Mouse (Mus musculus) limb, embryonic 11.5 days (tissue): Measurements from ENCODE around the gene Zranb1. TPM values are rescaled to one million over a fixed set of nuclear protein-coding genes. Genes with fewer than 3 reads are reported as not detected.

Experiments
- ATAC-seq: fragments of 200-750 bp; cut with Nextera tagmentation; 2 replicates; pipeline ENCODE4 v1.8.0; 2017; ENCODE audit warnings: low read depth; ENCODE audit not compliant: insufficient number of reproducible peaks, low FRiP score, low TSS enrichment
- DNase-seq: peaks from one replicate; pipeline ENCODE4 v3.0.0-alpha.2; 2015; ENCODE audit warnings: low spot score
- H3K27ac ChIP-seq: fragments of 300-500 bp; sonication (generic); replicated peaks from 2 replicates; pipeline ENCODE4 v1.5.1; 2014; ENCODE audit warnings: low read depth, mild to moderate bottlenecking, low read length
- H3K27me3 ChIP-seq: fragments of 300-500 bp; sonication (generic); 2 replicates; pipeline ENCODE4 v1.6.1; 2014; ENCODE audit warnings: mild to moderate bottlenecking, low read length, mixed read lengths; ENCODE audit not compliant: control insufficient read depth, insufficient read depth
- H3K36me3 ChIP-seq: fragments of 300-500 bp; sonication (generic); 2 replicates; pipeline ENCODE4 v1.6.1; 2014; ENCODE audit warnings: mild to moderate bottlenecking, low read length, moderate library complexity, mixed read lengths; ENCODE audit not compliant: control insufficient read depth, insufficient read depth
- H3K4me1 ChIP-seq: fragments of 300-500 bp; sonication (generic); 2 replicates; pipeline ENCODE4 v1.6.1; 2014; ENCODE audit warnings: low read length, mixed read lengths; ENCODE audit not compliant: control insufficient read depth, insufficient read depth
- H3K4me2 ChIP-seq: fragments of 300-500 bp; sonication (generic); 2 replicates; pipeline ENCODE4 v1.6.1; 2014; ENCODE audit warnings: low read depth, mild to moderate bottlenecking, moderate library complexity; ENCODE audit not compliant: severe bottlenecking
- H3K4me3 ChIP-seq: fragments of 300-500 bp; sonication (generic); 2 replicates; pipeline ENCODE4 v1.5.1; 2014; ENCODE audit warnings: low read depth, low read length
- H3K9ac ChIP-seq: fragments of 300-500 bp; sonication (generic); 2 replicates; pipeline ENCODE4 v1.6.1; 2014; ENCODE audit warnings: mild to moderate bottlenecking, low read length
- H3K9me3 ChIP-seq: fragments of 300-500 bp; sonication (generic); 2 replicates; pipeline ENCODE4 v1.6.1; 2016; ENCODE audit warnings: low read length; ENCODE audit not compliant: control insufficient read depth
- WGBS: fragments of 180-500 bp; shearing (Covaris S2); extraction: QIAGEN DNeasy Blood & Tissue Kit; methylation state at CpG from one replicate; pipeline ENCODE4 v1.1.7; 2014; 5-methylcytosine and 5-hydroxymethylcytosine counted together
- polyA plus RNA-seq: library from polyadenylated mRNA; unstranded; fragments of >200 nt; fragmentation: Nextera tagmentation; extraction: Ambion mirVana; gene quantifications from 2 replicates; pipeline ENCODE4 v1.2.1, GENCODE M21; 2014

Gene Zranb1
- polyA plus RNA-seq, 1 experiment from 2014 or later = 16.6 TPM

DNA sequence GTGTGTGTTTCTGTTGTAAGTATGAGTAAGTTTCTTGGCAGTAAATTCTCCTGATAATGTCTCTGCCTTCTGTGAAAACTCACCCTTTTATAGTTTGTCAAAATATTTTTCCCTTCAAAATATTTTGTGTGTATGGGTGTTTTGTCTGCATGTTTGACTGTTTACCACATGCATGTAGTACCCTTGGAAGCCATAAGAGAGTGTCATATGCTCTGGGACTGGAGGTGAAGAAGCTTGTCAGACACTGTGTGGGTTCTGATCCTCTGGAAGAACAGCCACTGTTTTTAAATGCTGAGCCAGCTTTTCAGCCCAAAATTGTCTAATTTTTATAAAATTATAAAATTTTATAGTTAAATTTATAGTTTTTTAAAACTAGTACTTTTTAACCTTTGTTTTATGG, 3.8 kb downstream of the Zranb1 start:
- DNase-seq = no peak
- no peaks in the 10 kb centered on the region for H3K36me3 ChIP-seq
- no peak for ATAC-seq

DNA sequence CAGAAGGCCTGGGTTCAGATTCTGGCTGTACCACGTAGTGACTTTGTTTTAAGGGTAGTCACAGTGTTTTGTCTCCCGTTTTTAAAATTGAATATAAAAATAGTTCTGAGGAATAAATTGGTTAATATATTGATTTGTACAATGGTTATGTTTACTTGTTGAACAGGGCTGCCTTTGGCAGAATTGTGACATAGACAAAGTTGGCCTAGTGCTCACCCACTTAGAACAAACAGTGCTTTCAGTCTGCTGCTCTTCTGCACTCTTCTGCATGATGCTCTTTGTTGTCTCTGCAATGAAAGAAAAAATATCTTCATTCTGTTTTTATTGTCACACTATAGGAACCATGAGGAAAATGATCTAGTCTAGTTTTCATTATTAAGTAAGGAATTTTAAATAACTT, 8.2 kb downstream of the Zranb1 start:
- ATAC-seq (no peak), DNase-seq (no peak)
- 86% methylated on average over 2 of the region's 2 CpGs for WGBS
- no peak overlapping the region for H3K9ac ChIP-seq
- no peak overlapping the region for H3K4me2 ChIP-seq
- no peaks in the 10 kb centered on the region for H3K4me1 ChIP-seq
- H3K9me3 ChIP-seq = no peaks in the 10 kb centered on the region
- H3K27ac ChIP-seq = no peak overlapping the region
- no peaks in the 10 kb centered on the region for H3K27me3 ChIP-seq
- H3K36me3 ChIP-seq = no peaks in the 10 kb centered on the region
- no peak overlapping the region for H3K4me3 ChIP-seq

More for the DNA sequence above, 3.8 kb downstream of the Zranb1 start:
- Histone ChIP-seq H3K4me1 (no peaks in the 10 kb centered on the region), H3K9ac (no peak overlapping the region), H3K9me3 (no peaks in the 10 kb centered on the region), H3K4me3 (no peak overlapping the region), H3K27me3 (no peaks in the 10 kb centered on the region), H3K4me2 (no peak overlapping the region), H3K27ac (no peak overlapping the region)

DNA sequence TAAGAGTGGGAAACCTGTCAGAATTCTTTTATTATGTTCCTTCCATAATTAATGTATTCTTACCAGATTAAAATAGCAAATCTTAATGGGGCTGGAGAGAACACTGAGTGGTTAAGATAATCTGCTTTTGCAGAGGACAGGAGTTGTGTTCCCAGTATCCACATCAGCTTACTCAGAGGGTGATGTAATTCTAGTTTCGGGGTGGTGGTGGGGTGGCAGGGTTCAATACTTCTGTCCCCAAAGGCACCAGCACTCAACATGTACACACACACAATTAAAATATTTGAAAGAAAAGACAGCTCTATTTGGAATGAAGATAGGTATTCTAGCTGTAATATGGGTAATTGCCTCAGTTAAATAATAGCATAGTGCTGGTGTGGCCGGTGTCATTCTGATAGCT, 9.6 kb downstream of the Zranb1 start:
- no peak overlapping the region for H3K9ac ChIP-seq
- no peak overlapping the region for H3K4me2 ChIP-seq
- ATAC-seq = no peak

DNA sequence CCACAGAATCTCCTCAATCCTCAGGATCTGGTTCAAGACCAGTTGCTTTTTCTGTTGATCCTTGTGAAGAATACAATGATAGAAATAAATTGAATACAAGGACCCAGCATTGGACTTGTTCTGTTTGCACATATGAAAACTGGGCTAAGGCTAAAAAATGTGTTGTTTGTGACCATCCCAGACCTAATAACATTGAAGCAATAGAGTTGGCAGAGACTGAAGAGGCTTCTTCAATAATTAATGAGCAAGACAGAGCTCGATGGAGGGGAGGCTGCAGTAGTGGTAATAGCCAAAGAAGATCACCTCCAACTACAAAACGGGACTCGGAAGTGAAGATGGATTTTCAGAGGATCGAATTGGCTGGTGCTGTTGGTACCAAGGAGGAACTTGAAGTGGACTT, 19.0 kb downstream of the Zranb1 start:
- Histone ChIP-seq H3K4me2 (no peak overlapping the region), H3K4me1 (no peaks in the 10 kb centered on the region), H3K36me3 (no peaks in the 10 kb centered on the region), H3K27me3 (no peaks in the 10 kb centered on the region), H3K9me3 (no peaks in the 10 kb centered on the region), H3K9ac (no peak overlapping the region), H3K27ac (no peak overlapping the region), H3K4me3 (no peak overlapping the region)
- DNase-seq (no peak), ATAC-seq (no peak)
- 93% methylated on average over 4 of the region's 4 CpGs for WGBS

More for the DNA sequence above, 9.6 kb downstream of the Zranb1 start:
- Histone ChIP-seq H3K27ac (no peak overlapping the region), H3K4me1 (no peaks in the 10 kb centered on the region), H3K27me3 (no peaks in the 10 kb centered on the region), H3K36me3 (no peaks in the 10 kb centered on the region), H3K9me3 (no peaks in the 10 kb centered on the region), H3K4me3 (no peak overlapping the region)
- 91% methylated on average over 2 of the region's 2 CpGs for WGBS
- DNase-seq = no peak

DNA sequence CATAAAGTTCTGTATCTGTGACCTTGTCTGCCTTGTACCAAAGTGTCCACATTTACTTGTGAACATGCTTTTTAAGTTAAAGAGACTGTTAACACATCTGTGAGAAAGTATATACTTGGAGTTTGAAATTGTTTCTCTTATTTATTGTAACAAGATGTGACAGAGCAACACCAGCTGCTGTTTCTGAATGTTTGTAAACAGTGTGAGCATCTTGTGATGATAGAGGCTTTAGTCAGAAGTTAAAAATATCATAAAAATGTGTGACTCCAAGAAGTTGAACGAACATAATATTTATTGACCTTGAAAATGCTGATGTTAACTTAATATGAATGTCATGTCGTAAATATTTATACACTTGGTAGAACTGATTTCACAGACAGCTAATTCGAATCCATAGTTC, 19.7 kb downstream of the Zranb1 start:
- DNase-seq = no peak
- no peak overlapping the region for H3K4me2 ChIP-seq
- no peaks in the 10 kb centered on the region for H3K36me3 ChIP-seq
- no peak for ATAC-seq
- 89% methylated on average over 3 of the region's 3 CpGs for WGBS
- no peaks in the 10 kb centered on the region for H3K9me3 ChIP-seq
- H3K27me3 ChIP-seq = no peaks in the 10 kb centered on the region
- H3K4me1 ChIP-seq = no peaks in the 10 kb centered on the region
- no peak overlapping the region for H3K9ac ChIP-seq
- no peak overlapping the region for H3K27ac ChIP-seq
- H3K4me3 ChIP-seq = no peak overlapping the region

DNA sequence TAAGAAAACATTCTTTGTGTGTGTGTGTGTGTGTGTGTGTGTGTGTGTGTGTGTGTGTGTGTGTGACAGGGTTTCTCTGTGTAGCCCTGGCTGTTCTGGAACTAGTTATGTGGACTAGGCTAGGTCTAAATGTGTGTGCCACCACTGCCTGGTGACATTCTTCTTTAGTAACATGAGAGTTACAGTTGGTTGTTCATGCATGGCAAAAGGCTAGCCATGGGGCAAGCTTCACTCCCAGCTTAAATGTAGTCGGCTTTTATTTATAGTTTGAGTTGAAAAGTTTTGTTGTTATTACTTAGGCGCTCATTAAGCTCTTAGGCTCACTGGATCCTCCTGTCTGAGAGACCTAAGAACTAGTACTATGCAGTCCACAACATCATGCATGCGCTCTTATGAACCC, 33.5 kb downstream of the Zranb1 start:
- DNase-seq = no peak
- H3K9me3 ChIP-seq = no peaks in the 10 kb centered on the region
- H3K36me3 ChIP-seq = no peaks in the 10 kb centered on the region
- H3K27ac ChIP-seq = no peak overlapping the region
- no peaks in the 10 kb centered on the region for H3K4me1 ChIP-seq
- no peak overlapping the region for H3K4me2 ChIP-seq
- 85% methylated on average over 3 of the region's 3 CpGs for WGBS
- ATAC-seq = no peak
- no peaks in the 10 kb centered on the region for H3K27me3 ChIP-seq
- H3K4me3 ChIP-seq = no peak overlapping the region
- no peak overlapping the region for H3K9ac ChIP-seq

DNA sequence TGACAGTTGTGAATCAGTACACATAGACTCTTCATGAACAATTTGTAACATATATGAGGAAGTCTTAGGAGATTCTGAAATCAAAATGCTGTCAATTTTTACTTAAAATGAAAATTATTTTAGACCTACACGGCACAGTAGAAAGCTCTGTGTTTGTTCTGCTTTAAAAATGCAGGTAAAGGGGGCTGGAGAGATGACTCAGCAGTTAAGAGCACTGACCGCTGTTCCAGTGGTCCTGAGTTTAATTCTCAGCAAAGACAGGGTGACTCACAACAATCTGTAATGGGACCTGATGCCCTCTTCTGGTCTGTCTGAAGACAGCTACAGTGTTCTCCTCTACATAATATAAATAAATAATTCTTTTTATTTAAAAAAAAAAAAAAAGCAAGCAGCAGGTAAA, 34.8 kb downstream of the Zranb1 start:
- Histone ChIP-seq H3K9me3 (no peaks in the 10 kb centered on the region), H3K27ac (no peak overlapping the region), H3K36me3 (no peaks in the 10 kb centered on the region), H3K9ac (no peak overlapping the region), H3K4me3 (no peak overlapping the region), H3K4me2 (no peak overlapping the region), H3K4me1 (no peaks in the 10 kb centered on the region), H3K27me3 (no peaks in the 10 kb centered on the region)
- no peak for DNase-seq
- no peak for ATAC-seq
- WGBS = 85% methylated on average over 2 of the region's 2 CpGs

DNA sequence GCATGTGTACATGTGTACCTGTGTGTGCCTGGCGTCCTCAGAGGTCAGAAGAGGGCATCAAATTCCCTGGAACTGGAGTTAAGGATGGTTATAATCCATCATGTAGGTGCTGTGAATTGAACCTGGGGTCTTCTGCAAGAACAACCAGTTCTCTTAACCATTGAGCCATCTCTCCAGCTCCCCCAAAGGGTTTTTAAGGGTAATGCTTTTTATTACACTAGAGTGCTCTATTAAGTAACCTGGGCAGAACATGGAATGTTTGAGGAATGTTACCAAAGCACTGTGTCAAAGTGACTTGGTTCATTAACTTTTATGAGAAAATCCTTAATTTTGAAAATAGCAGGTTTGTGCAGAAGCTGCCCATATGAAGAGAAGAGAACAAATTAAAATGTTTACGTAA, 41.1 kb downstream of the Zranb1 start:
- no peaks in the 10 kb centered on the region for H3K27me3 ChIP-seq

DNA sequence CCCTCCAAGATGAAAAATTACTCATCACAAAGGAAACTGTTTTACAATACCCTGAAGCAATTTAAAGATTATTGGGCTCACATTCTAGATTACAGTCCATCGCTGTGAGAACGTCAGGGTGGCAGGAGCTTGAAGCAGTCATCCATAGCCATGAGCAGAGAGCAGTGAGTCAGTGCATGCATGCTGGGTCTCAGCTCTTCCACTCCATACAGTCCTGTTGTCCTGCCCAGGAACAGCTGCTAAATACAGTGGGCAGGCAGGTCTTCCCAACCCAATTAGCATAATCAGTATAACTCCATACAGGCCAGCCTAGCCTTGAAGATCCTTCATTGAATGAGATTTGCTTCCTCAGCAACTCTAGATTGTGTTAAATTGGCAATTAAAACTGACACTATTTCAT, 45.1 kb downstream of the Zranb1 start:
- no peak for ATAC-seq
- Histone ChIP-seq H3K4me1 (no peaks in the 10 kb centered on the region), H3K4me2 (no peak overlapping the region), H3K27ac (no peak overlapping the region), H3K9me3 (no peaks in the 10 kb centered on the region), H3K36me3 (peaks cover 2% of the 10 kb centered on the region; the same call in 1 of the 2 replicates), H3K9ac (no peak overlapping the region), H3K27me3 (no peaks in the 10 kb centered on the region), H3K4me3 (no peak overlapping the region)
- 88% methylated on average over 2 of the region's 2 CpGs for WGBS
- DNase-seq = no peak

More for the DNA sequence above, 41.1 kb downstream of the Zranb1 start:
- no peak overlapping the region for H3K27ac ChIP-seq
- ATAC-seq (no peak), DNase-seq (no peak)
- no peaks in the 10 kb centered on the region for H3K4me1 ChIP-seq
- no peak overlapping the region for H3K9ac ChIP-seq
- H3K36me3 ChIP-seq = no peaks in the 10 kb centered on the region
- H3K4me3 ChIP-seq = no peak overlapping the region
- WGBS = 97% methylated on average over 2 of the region's 2 CpGs
- no peaks in the 10 kb centered on the region for H3K9me3 ChIP-seq
- H3K4me2 ChIP-seq = no peak overlapping the region
